Mouse (Mus musculus) thymus, adult 2 months (tissue): ENCODE measurements at regions not wholly inside any gene's neighbourhood (a gene's known extent, or its start where the extent isn't known, plus 50 kb on each side); places are given as distances from the start of the nearest gene placed in this dataset.

Experiments
- CTCF ChIP-seq: fragments of 200-500 bp; IDR thresholded peaks from 2 replicates; pipeline ENCODE4 v1.5.1; 2012; ENCODE audit warnings: mild to moderate bottlenecking, control low read depth, low read length, moderate library complexity, borderline replicate concordance; ENCODE audit not compliant: control insufficient read depth, poor library complexity, insufficient read depth; ENCODE audit errors: extremely low read depth
- POLR2A ChIP-seq: fragments of 200-500 bp; IDR thresholded peaks from 2 replicates; pipeline ENCODE4 v1.6.1; 2012; ENCODE audit warnings: mild to moderate bottlenecking, low read length, control low read depth, moderate library complexity; ENCODE audit not compliant: control insufficient read depth, poor library complexity, insufficient read depth; ENCODE audit errors: extremely low read depth

GRCm38 (mm10) chr4:53264901-53265300, 105.2 kb upstream of the Abca1 start:
- TF ChIP-seq CTCF (no peak), POLR2A (no peak)
